In the genomic region with DNA sequence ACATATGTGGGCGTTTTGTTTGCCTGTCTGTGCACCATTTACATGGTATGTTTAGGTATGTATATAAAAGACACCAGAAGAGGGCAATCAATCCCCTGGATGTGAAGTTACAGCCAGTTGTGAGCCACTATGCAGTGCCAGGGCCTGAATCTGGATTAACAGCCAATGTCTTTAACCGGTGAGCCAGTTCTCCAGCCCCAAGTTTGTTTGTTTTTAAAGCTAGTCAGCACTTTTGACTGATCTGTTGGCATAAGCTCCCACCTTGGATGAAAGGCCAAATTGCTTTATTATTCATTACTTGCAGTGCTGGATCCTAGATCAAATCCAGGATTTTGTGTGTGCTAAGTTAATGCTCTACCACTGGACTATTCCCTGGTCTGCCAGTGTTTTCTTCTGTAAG, we compare ENCODE assay signal across 8 mouse cellular contexts. TPM values are rescaled to one million over a fixed set of nuclear protein-coding genes. Genes with fewer than 3 reads are reported as not detected.
DNase-seq lines count a peak whose midpoint lies in the region; ATAC-seq lines count a peak whose summit lies in the region.

No protein-coding gene starts in this region.

- peaks cover 16% of the 10 kb centered on the region for H3K4me1 ChIP-seq in lung, embryonic 15.5 days
- H3K4me1 ChIP-seq in embryonic facial prominence, embryonic 11.5 days (ENCODE audit: control insufficient read depth, insufficient read depth, low read length): no peaks in the 10 kb centered on the region
- H3K4me1 ChIP-seq in kidney, embryonic 15.5 days: peaks cover 21% of the 10 kb centered on the region
- peaks cover 37% of the 10 kb centered on the region for H3K4me1 ChIP-seq in neural tube, embryonic 13.5 days (replicated peaks)

- no peaks in the 10 kb centered on the region for H3K36me3 ChIP-seq in lung, embryonic 15.5 days
- no peaks in the 10 kb centered on the region for H3K36me3 ChIP-seq in embryonic facial prominence, embryonic 11.5 days (replicated peaks; ENCODE audit: control insufficient read depth, insufficient read depth, low read depth, low read length)
- no peaks in the 10 kb centered on the region for H3K36me3 ChIP-seq in kidney, embryonic 15.5 days
- no peaks in the 10 kb centered on the region for H3K36me3 ChIP-seq in neural tube, embryonic 13.5 days

- H3K27ac ChIP-seq in lung, embryonic 15.5 days: no peak overlapping the region
- no peak overlapping the region for H3K27ac ChIP-seq in embryonic facial prominence, embryonic 11.5 days (replicated peaks; ENCODE audit: low read depth, low read length)
- peak overlapping the region; percentile 73; the same call in 1 of the 2 replicates for H3K27ac ChIP-seq in kidney, embryonic 15.5 days
- H3K27ac ChIP-seq in neural tube, embryonic 13.5 days (replicated peaks): no peak overlapping the region

- H3K4me2 ChIP-seq in lung, embryonic 15.5 days: peak overlapping the region; percentile 91
- no peak overlapping the region for H3K4me2 ChIP-seq in embryonic facial prominence, embryonic 11.5 days (ENCODE audit: low read depth, low read length)
- H3K4me2 ChIP-seq in kidney, embryonic 15.5 days: peak overlapping the region; percentile 93
- H3K4me2 ChIP-seq in neural tube, embryonic 13.5 days: peak overlapping the region; percentile 97

- ATAC-seq in lung, embryonic 15.5 days (ENCODE audit: borderline replicate concordance, extremely low read depth, low FRiP score, low TSS enrichment): no peak
- ATAC-seq in embryonic facial prominence, embryonic 11.5 days (replicated peaks; ENCODE audit: insufficient number of reproducible peaks, low FRiP score, low TSS enrichment, low read depth): no peak
- ATAC-seq in kidney, embryonic 15.5 days (replicated peaks; ENCODE audit: low FRiP score): no peak
- no peak for ATAC-seq in neural tube, embryonic 13.5 days (ENCODE audit: low read depth)

- H3K4me3 ChIP-seq in lung, embryonic 15.5 days: peak overlapping the region; percentile 94
- no peak overlapping the region for H3K4me3 ChIP-seq in embryonic facial prominence, embryonic 11.5 days (ENCODE audit: low read depth, low read length)
- H3K4me3 ChIP-seq in kidney, embryonic 15.5 days (replicated peaks): peak overlapping the region; percentile 80
- peak overlapping the region; percentile 84 for H3K4me3 ChIP-seq in neural tube, embryonic 13.5 days

- WGBS in lung, embryonic 15.5 days: 43% methylated on average over 2 of the region's 2 CpGs
- WGBS in embryonic facial prominence, embryonic 11.5 days: 60% methylated on average over 2 of the region's 2 CpGs
- 60% methylated on average over 2 of the region's 2 CpGs for WGBS in kidney, embryonic 15.5 days
- WGBS in neural tube, embryonic 13.5 days: 53% methylated on average over 2 of the region's 2 CpGs

- no peak for DNase-seq in lung, postnatal 4 days
- peak; percentile 16 for DNase-seq in embryonic facial prominence, embryonic 11.5 days (ENCODE audit: low spot score)
- no peak for DNase-seq in cerebellum, adult 18-20 months
- no peak for DNase-seq in right cerebral cortex, postnatal 36 days (ENCODE audit: low spot score in 2 of 2)
- DNase-seq in cerebellum, adult 9-11 months: no peak

- H3K9ac ChIP-seq in lung, embryonic 15.5 days: no peak overlapping the region
- H3K9ac ChIP-seq in embryonic facial prominence, embryonic 11.5 days (replicated peaks; ENCODE audit: low read length): no peak overlapping the region
- H3K9ac ChIP-seq in kidney, embryonic 15.5 days: peak overlapping the region; percentile 78; the same call in 1 of the 2 replicates
- H3K9ac ChIP-seq in neural tube, embryonic 13.5 days: peak overlapping the region; percentile 88; the same call in 1 of the 2 replicates

- H3K9me3 ChIP-seq in lung, embryonic 15.5 days: no peaks in the 10 kb centered on the region
- no peaks in the 10 kb centered on the region for H3K9me3 ChIP-seq in embryonic facial prominence, embryonic 11.5 days (replicated peaks; ENCODE audit: control insufficient read depth, low read length)
- no peaks in the 10 kb centered on the region for H3K9me3 ChIP-seq in kidney, embryonic 15.5 days (replicated peaks)
- H3K9me3 ChIP-seq in neural tube, embryonic 13.5 days: no peaks in the 10 kb centered on the region

- H3K27me3 ChIP-seq in lung, embryonic 15.5 days: no peaks in the 10 kb centered on the region
- no peaks in the 10 kb centered on the region for H3K27me3 ChIP-seq in embryonic facial prominence, embryonic 11.5 days (ENCODE audit: control insufficient read depth, insufficient read depth, low read length)
- no peaks in the 10 kb centered on the region for H3K27me3 ChIP-seq in kidney, embryonic 15.5 days
- no peaks in the 10 kb centered on the region for H3K27me3 ChIP-seq in neural tube, embryonic 13.5 days

RNA-seq across cellular contexts. Expression of gene Tom1l2, which starts 1.3 kb away (rescaled TPM):
- 23.3 and 26.1 TPM in 2 replicates for polyA plus RNA-seq in lung, embryonic 15.5 days (2015; fragmentation: Nextera tagmentation; extraction: Ambion mirVana)
- 9.0 and 11.5 TPM in 2 replicates for polyA plus RNA-seq in embryonic facial prominence, embryonic 11.5 days (2014; fragmentation: Nextera tagmentation; extraction: Ambion mirVana)
- polyA plus RNA-seq in kidney, embryonic 15.5 days (2015; fragmentation: Nextera tagmentation; extraction: Ambion mirVana): 27.1 and 33.1 TPM in 2 replicates
- 52.8 and 61.4 TPM in 2 replicates for polyA plus RNA-seq in neural tube, embryonic 13.5 days (2015; fragmentation: Nextera tagmentation; extraction: Ambion mirVana)

RNA-seq across cellular contexts. Expression of gene Drc3, which starts 1.7 kb away (rescaled TPM):
- 5.8 and 6.1 TPM in 2 replicates for polyA plus RNA-seq in lung, embryonic 15.5 days (2015; fragmentation: Nextera tagmentation; extraction: Ambion mirVana)
- polyA plus RNA-seq in embryonic facial prominence, embryonic 11.5 days (2014; fragmentation: Nextera tagmentation; extraction: Ambion mirVana): 1.3 and 2.2 TPM in 2 replicates
- 1.7 and 2.6 TPM in 2 replicates for polyA plus RNA-seq in kidney, embryonic 15.5 days (2015; fragmentation: Nextera tagmentation; extraction: Ambion mirVana)
- polyA plus RNA-seq in neural tube, embryonic 13.5 days (2015; fragmentation: Nextera tagmentation; extraction: Ambion mirVana): 3.8 TPM in 2 replicates

Comparison
In these comparisons a context has a peak if more than half of its experiments do, and no peak if none do; other contexts are left out.
1. H3K9ac ChIP-seq: peak in kidney, embryonic 15.5 days (single experiment) and neural tube, embryonic 13.5 days (single experiment); none in lung, embryonic 15.5 days (single experiment) and embryonic facial prominence, embryonic 11.5 days (single experiment).